Mouse (Mus musculus): Measurements from ENCODE around the gene Fam19a1. TPM values are rescaled to one million over a fixed set of nuclear protein-coding genes. Genes with fewer than 3 reads are reported as not detected.
A peak's percentile ranks its signal among the peaks of the same experiment; 100 is the strongest.

Gene Fam19a1
- polyA plus RNA-seq, 1 experiment from 2014 or later = 3.0 TPM

GRCm38 (mm10) chr6:96254815-96255214 lies 141.9 kb downstream of the Fam19a1 start:
- Histone ChIP-seq H3K9ac (no peak overlapping the region), H3K36me3 (ENCODE audit: insufficient read depth) (no peaks in the 10 kb centered on the region), H3K9me3 (ENCODE audit: low read depth, low read length) (no peaks in the 10 kb centered on the region), H3K27me3 (ENCODE audit: insufficient read depth, low read length) (no peaks in the 10 kb centered on the region), H3K27ac (ENCODE audit: low read depth) (no peak overlapping the region), H3K4me2 (no peak overlapping the region), H3K4me3 (ENCODE audit: low read depth, low read length) (no peak overlapping the region), H3K4me1 (ENCODE audit: insufficient read depth) (no peaks in the 10 kb centered on the region)
- no peak for DNase-seq
- no peak for ATAC-seq (ENCODE audit: insufficient read depth)
- TF ChIP-seq CTCF (IDR thresholded peaks at IDR 0.05; ENCODE audit: low read depth) = no peak
- 82% methylated on average over 2 of the region's 2 CpGs for WGBS

- Histone ChIP-seq H3K4me1 (ENCODE audit: insufficient read depth) (no peaks in the 10 kb centered on the region), H3K27ac (ENCODE audit: low read depth) (no peak overlapping the region), H3K4me3 (ENCODE audit: low read depth, low read length) (no peak overlapping the region), H3K27me3 (ENCODE audit: insufficient read depth, low read length) (no peaks in the 10 kb centered on the region), H3K36me3 (ENCODE audit: insufficient read depth) (no peaks in the 10 kb centered on the region), H3K4me2 (no peak overlapping the region), H3K9me3 (ENCODE audit: low read depth, low read length) (no peaks in the 10 kb centered on the region), H3K9ac (no peak overlapping the region)
- no peak for TF ChIP-seq CTCF (IDR thresholded peaks at IDR 0.05; ENCODE audit: low read depth)
- DNase-seq = no peak
- WGBS = 94% methylated on average over 3 of the region's 3 CpGs
- ATAC-seq (ENCODE audit: insufficient read depth) = no peak
Measured at GRCm38 (mm10) chr6:96258651-96259050, 145.7 kb downstream of the Fam19a1 start.

- ATAC-seq (ENCODE audit: insufficient read depth) = peak; percentile 41; the same call in 1 of the 2 replicates
Measured at GRCm38 (mm10) chr6:96266456-96266855, 153.5 kb downstream of the Fam19a1 start.

GRCm38 (mm10) chr6:96268788-96269187 lies 155.8 kb downstream of the Fam19a1 start:
- H3K9ac ChIP-seq = no peak overlapping the region
- no peaks in the 10 kb centered on the region for H3K36me3 ChIP-seq (ENCODE audit: insufficient read depth)
- DNase-seq = no peak
- no peak for ATAC-seq (ENCODE audit: insufficient read depth)
- no peak overlapping the region for H3K4me2 ChIP-seq
- H3K4me3 ChIP-seq (ENCODE audit: low read depth, low read length) = no peak overlapping the region
- no peaks in the 10 kb centered on the region for H3K9me3 ChIP-seq (ENCODE audit: low read depth, low read length)
- H3K27ac ChIP-seq (ENCODE audit: low read depth) = no peak overlapping the region
- TF ChIP-seq CTCF (IDR thresholded peaks at IDR 0.05; ENCODE audit: low read depth) = no peak
- H3K4me1 ChIP-seq (ENCODE audit: insufficient read depth) = no peaks in the 10 kb centered on the region
- H3K27me3 ChIP-seq (ENCODE audit: insufficient read depth, low read length) = no peaks in the 10 kb centered on the region

More at GRCm38 (mm10) chr6:96266456-96266855, 153.5 kb downstream of the Fam19a1 start:
- H3K27ac ChIP-seq (ENCODE audit: low read depth) = no peak overlapping the region
- TF ChIP-seq CTCF (IDR thresholded peaks at IDR 0.05; ENCODE audit: low read depth) = no peak
- H3K4me2 ChIP-seq = no peak overlapping the region
- DNase-seq = peak; percentile 67
- no peaks in the 10 kb centered on the region for H3K36me3 ChIP-seq (ENCODE audit: insufficient read depth)
- 50% methylated on average over 4 of the region's 4 CpGs for WGBS
- no peaks in the 10 kb centered on the region for H3K27me3 ChIP-seq (ENCODE audit: insufficient read depth, low read length)
- no peak overlapping the region for H3K9ac ChIP-seq
- H3K4me1 ChIP-seq (ENCODE audit: insufficient read depth) = no peaks in the 10 kb centered on the region
- no peak overlapping the region for H3K4me3 ChIP-seq (ENCODE audit: low read depth, low read length)
- no peaks in the 10 kb centered on the region for H3K9me3 ChIP-seq (ENCODE audit: low read depth, low read length)

GRCm38 (mm10) chr6:96270436-96270835 lies 157.5 kb downstream of the Fam19a1 start:
- no peaks in the 10 kb centered on the region for H3K9me3 ChIP-seq (ENCODE audit: low read depth, low read length)
- H3K36me3 ChIP-seq (ENCODE audit: insufficient read depth) = no peaks in the 10 kb centered on the region
- ATAC-seq (ENCODE audit: insufficient read depth) = no peak
- no peaks in the 10 kb centered on the region for H3K4me1 ChIP-seq (ENCODE audit: insufficient read depth)
- WGBS = 77% methylated on average over 5 of the region's 5 CpGs
- H3K27ac ChIP-seq (ENCODE audit: low read depth) = no peak overlapping the region
- no peak overlapping the region for H3K4me2 ChIP-seq
- no peak for TF ChIP-seq CTCF (IDR thresholded peaks at IDR 0.05; ENCODE audit: low read depth)
- DNase-seq = no peak
- H3K9ac ChIP-seq = no peak overlapping the region
- H3K4me3 ChIP-seq (ENCODE audit: low read depth, low read length) = no peak overlapping the region
- H3K27me3 ChIP-seq (ENCODE audit: insufficient read depth, low read length) = no peaks in the 10 kb centered on the region

GRCm38 (mm10) chr6:96283731-96284130 lies 170.8 kb downstream of the Fam19a1 start:
- Histone ChIP-seq H3K27ac (ENCODE audit: low read depth) (no peak overlapping the region), H3K4me3 (ENCODE audit: low read depth, low read length) (no peak overlapping the region), H3K36me3 (ENCODE audit: insufficient read depth) (no peaks in the 10 kb centered on the region), H3K9me3 (ENCODE audit: low read depth, low read length) (no peaks in the 10 kb centered on the region), H3K27me3 (ENCODE audit: insufficient read depth, low read length) (no peaks in the 10 kb centered on the region), H3K4me2 (no peak overlapping the region), H3K4me1 (ENCODE audit: insufficient read depth) (no peaks in the 10 kb centered on the region), H3K9ac (no peak overlapping the region)
- TF ChIP-seq CTCF (IDR thresholded peaks at IDR 0.05; ENCODE audit: low read depth) = no peak
- ATAC-seq (ENCODE audit: insufficient read depth) (no peak), DNase-seq (no peak)
- WGBS = 82% methylated on average over 4 of the region's 4 CpGs

GRCm38 (mm10) chr6:96284590-96284989 lies 171.6 kb downstream of the Fam19a1 start:
- ATAC-seq (ENCODE audit: insufficient read depth) = no peak
- no peak for TF ChIP-seq CTCF (IDR thresholded peaks at IDR 0.05; ENCODE audit: low read depth)
- WGBS = 78% methylated on average over 4 of the region's 4 CpGs

GRCm38 (mm10) chr6:96286276-96286675 lies 173.3 kb downstream of the Fam19a1 start:
- DNase-seq (no peak), ATAC-seq (ENCODE audit: insufficient read depth) (no peak)
- no peak overlapping the region for H3K9ac ChIP-seq
- no peaks in the 10 kb centered on the region for H3K36me3 ChIP-seq (ENCODE audit: insufficient read depth)
- H3K9me3 ChIP-seq (ENCODE audit: low read depth, low read length) = no peaks in the 10 kb centered on the region
- no peaks in the 10 kb centered on the region for H3K4me1 ChIP-seq (ENCODE audit: insufficient read depth)
- H3K27me3 ChIP-seq (ENCODE audit: insufficient read depth, low read length) = no peaks in the 10 kb centered on the region
- no peak for TF ChIP-seq CTCF (IDR thresholded peaks at IDR 0.05; ENCODE audit: low read depth)
- no peak overlapping the region for H3K4me3 ChIP-seq (ENCODE audit: low read depth, low read length)
- no peak overlapping the region for H3K4me2 ChIP-seq
- WGBS = 56% methylated on average over 4 of the region's 4 CpGs
- H3K27ac ChIP-seq (ENCODE audit: low read depth) = no peak overlapping the region

More at GRCm38 (mm10) chr6:96284590-96284989, 171.6 kb downstream of the Fam19a1 start:
- Histone ChIP-seq H3K27ac (ENCODE audit: low read depth) (no peak overlapping the region), H3K4me3 (ENCODE audit: low read depth, low read length) (no peak overlapping the region), H3K4me2 (no peak overlapping the region), H3K27me3 (ENCODE audit: insufficient read depth, low read length) (no peaks in the 10 kb centered on the region), H3K9ac (no peak overlapping the region), H3K36me3 (ENCODE audit: insufficient read depth) (no peaks in the 10 kb centered on the region), H3K9me3 (ENCODE audit: low read depth, low read length) (no peaks in the 10 kb centered on the region), H3K4me1 (ENCODE audit: insufficient read depth) (no peaks in the 10 kb centered on the region)
- no peak for DNase-seq

Data from lung, embryonic 14.5 days (tissue).